Mouse (Mus musculus): ENCODE results near the gene Pp2d1. TPM values are rescaled to one million over a fixed set of nuclear protein-coding genes. Genes with fewer than 3 reads are reported as not detected.
A peak's percentile ranks its signal among the peaks of the same experiment; 100 is the strongest.

Pp2d1 gene
- polyA plus RNA-seq, 1 experiment from 2014 or later = 0.39 TPM

DNA sequence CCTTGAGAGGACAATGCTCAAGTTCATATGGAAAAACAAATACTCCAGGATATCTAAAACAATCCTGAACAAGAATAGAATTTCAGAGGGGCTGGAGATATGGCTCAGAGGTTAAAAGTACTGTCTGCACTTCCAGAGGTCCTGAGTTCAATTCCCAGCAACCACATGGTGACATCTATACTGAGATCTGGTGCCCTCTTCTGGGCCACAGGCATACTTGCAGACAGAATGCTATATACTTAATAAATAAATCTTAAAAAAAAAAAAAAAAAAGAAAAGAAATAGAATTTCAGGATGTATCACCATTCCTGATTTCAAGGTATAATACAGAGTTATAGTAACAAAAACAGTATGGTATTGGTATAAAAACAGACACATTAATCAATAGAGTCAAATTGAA is 19.9 kb downstream of the Pp2d1 start:
- H3K27ac ChIP-seq = no peak overlapping the region
- no peaks in the 10 kb centered on the region for H3K9me3 ChIP-seq (replicated peaks)
- no peak for ATAC-seq
- no peak overlapping the region for H3K4me2 ChIP-seq
- no peak overlapping the region for H3K4me3 ChIP-seq
- H3K36me3 ChIP-seq (ENCODE audit: poor library complexity, severe bottlenecking) = no peaks in the 10 kb centered on the region
- H3K9ac ChIP-seq = no peak overlapping the region
- no peaks in the 10 kb centered on the region for H3K4me1 ChIP-seq
- no peaks in the 10 kb centered on the region for H3K27me3 ChIP-seq

DNA sequence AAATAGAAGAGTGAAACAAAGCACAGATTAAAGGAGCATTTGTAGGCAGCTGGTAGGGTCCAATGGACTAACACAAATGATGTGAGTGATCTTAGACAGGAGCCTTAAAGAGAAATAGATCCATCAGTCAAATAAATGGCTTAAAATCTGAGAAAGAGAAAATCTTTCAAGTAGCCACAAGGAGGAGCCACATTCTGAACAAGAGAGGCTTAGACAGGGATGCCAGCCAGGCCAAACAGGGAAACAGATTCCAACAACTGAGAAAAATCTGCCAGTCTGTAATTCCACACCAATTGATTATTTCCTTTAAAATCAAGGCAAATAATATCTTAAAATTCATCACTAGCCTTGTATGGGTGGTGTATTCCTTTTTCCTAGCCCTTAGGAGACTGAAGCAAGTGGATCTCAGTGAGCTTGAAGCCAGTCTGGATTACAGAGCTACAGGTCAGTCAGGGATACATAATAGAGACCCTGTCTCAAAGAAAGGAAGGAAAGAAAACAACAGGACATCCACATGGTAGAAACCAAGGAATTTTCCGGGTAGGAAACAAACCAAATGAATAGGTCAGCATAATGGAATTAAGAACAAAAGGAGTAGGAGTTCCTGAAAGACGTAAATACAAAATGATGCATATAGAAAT is 26.8 kb downstream of the Pp2d1 start:
- Histone ChIP-seq H3K4me3 (no peak overlapping the region), H3K4me1 (no peaks in the 10 kb centered on the region), H3K27ac (no peak overlapping the region), H3K36me3 (ENCODE audit: poor library complexity, severe bottlenecking) (no peaks in the 10 kb centered on the region), H3K9ac (no peak overlapping the region), H3K4me2 (no peak overlapping the region), H3K9me3 (replicated peaks) (no peaks in the 10 kb centered on the region), H3K27me3 (no peaks in the 10 kb centered on the region)
- WGBS = 75% methylated on average over 2 of the region's 2 CpGs
- ATAC-seq = peak; percentile 70

DNA sequence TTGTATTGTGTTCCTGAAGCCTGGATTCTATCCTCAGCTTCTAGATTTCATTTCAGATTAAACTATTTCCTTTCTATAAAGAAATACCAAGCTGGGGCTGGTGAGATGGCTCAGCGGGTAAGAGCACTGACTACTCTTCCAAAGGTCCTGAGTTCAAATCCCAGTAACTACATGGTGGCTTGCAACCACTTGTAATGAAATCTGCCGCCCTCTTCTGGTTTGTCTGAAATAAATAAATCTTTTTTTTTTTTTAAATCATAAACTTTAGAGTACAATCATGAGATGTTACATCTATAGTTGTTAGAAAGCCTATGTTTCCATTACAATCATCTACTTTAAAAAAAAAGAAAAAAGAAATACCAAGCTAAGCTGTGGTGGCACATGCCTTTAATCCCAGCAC is 36.3 kb downstream of the Pp2d1 start:
- ATAC-seq = no peak
- Histone ChIP-seq H3K9ac (no peak overlapping the region), H3K4me3 (no peak overlapping the region), H3K4me1 (no peaks in the 10 kb centered on the region), H3K9me3 (replicated peaks) (no peaks in the 10 kb centered on the region), H3K27me3 (no peaks in the 10 kb centered on the region), H3K36me3 (ENCODE audit: poor library complexity, severe bottlenecking) (peaks cover 60% of the 10 kb centered on the region), H3K4me2 (no peak overlapping the region), H3K27ac (no peak overlapping the region)
- WGBS = 93% methylated on average over 2 of the region's 2 CpGs

DNA sequence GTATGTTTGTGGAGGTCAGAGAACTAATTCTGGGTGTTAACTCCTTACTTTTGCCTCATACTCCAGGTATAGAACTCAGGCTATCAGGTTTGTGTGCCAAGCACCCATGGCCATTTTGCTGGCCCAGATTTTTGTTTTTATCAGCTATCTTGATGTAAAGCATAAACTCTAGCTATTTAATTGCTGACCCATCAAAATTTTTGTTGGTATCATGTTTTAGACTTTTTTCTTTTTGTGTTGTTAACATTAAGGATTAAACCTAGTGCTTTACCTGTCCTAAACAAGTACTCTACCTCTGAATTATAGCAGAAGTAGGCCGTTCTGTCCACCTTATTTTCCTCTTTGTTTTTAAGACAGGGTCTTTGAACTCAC is 50.3 kb downstream of the Pp2d1 start:
- H3K27ac ChIP-seq = no peak overlapping the region
- H3K4me3 ChIP-seq = no peak overlapping the region
- no peaks in the 10 kb centered on the region for H3K9me3 ChIP-seq (replicated peaks)
- H3K27me3 ChIP-seq = no peaks in the 10 kb centered on the region
- 100% methylated on average over 1 of the region's 1 CpGs for WGBS
- H3K4me1 ChIP-seq = no peaks in the 10 kb centered on the region
- H3K36me3 ChIP-seq (ENCODE audit: poor library complexity, severe bottlenecking) = peaks cover 54% of the 10 kb centered on the region
- H3K9ac ChIP-seq = no peak overlapping the region
- ATAC-seq = no peak
- no peak overlapping the region for H3K4me2 ChIP-seq

DNA sequence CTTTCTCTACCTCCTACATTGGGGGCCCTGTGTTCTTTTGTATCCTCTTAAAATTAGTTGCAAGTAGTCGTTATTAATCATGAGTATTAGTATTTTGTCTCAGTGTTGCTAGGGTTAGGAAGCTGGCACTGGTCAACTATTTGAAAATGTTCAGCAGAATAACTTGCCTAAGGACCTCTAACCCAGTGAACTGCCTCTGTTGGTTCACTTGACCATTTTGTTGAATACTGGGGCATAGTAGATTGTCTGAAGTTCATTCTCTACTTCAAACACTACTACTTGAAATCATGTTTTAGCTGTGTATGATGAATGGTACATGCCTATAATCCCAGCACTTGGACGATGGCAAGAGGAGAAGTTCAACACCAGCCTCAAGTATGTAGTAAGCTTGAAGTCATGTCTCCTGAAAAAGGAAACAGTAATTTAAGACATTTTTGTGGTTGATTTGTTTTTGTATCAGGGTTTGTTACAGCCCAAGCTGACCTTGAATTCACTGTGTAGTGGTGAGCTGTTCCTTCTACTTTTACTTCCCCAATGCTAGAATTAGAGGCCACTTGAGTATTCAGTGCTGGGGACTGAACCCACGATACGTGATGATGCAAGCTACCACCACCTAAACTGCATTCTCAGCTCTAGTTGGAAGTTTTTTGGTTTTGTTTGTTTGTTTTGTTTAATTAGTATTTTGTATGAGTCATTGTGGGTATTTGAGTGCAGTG is 50.8 kb downstream of the Pp2d1 start:
- Histone ChIP-seq H3K4me3 (no peak overlapping the region), H3K36me3 (ENCODE audit: poor library complexity, severe bottlenecking) (peaks cover 51% of the 10 kb centered on the region), H3K27ac (no peak overlapping the region), H3K4me1 (no peaks in the 10 kb centered on the region), H3K9ac (no peak overlapping the region), H3K27me3 (no peaks in the 10 kb centered on the region), H3K4me2 (no peak overlapping the region), H3K9me3 (replicated peaks) (no peaks in the 10 kb centered on the region)
- 92% methylated on average over 4 of the region's 4 CpGs for WGBS
- no peak for ATAC-seq

DNA sequence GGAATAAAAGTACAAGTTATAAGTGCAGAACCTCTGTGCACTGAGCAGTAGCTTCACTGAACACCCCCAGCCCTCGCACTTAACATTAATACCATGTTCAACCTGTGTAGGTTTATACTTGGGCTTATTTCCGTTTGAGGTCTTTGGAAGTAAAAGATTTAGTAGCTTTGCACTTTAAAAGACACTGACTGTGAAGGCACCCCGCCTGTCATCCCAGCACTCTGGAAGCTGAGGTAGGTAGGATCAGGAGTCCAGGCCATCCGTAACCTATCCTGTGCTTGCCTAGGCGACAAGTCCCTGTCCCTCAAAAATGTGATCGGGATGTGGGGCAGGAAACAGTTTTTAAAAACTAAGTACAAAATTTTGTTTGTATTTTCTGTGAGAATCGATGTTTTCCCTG is 58.8 kb downstream of the Pp2d1 start:
- no peak for ATAC-seq
- H3K27me3 ChIP-seq = no peaks in the 10 kb centered on the region
- H3K4me3 ChIP-seq = peak overlapping the region; percentile 97
- peaks cover 10% of the 10 kb centered on the region for H3K36me3 ChIP-seq (ENCODE audit: poor library complexity, severe bottlenecking)
- peak overlapping the region; percentile 80 for H3K4me2 ChIP-seq
- 56% methylated on average over 7 of the region's 7 CpGs for WGBS
- no peak overlapping the region for H3K27ac ChIP-seq
- H3K9ac ChIP-seq = peak overlapping the region; percentile 95
- no peaks in the 10 kb centered on the region for H3K9me3 ChIP-seq (replicated peaks)
- peaks cover 23% of the 10 kb centered on the region for H3K4me1 ChIP-seq

DNA sequence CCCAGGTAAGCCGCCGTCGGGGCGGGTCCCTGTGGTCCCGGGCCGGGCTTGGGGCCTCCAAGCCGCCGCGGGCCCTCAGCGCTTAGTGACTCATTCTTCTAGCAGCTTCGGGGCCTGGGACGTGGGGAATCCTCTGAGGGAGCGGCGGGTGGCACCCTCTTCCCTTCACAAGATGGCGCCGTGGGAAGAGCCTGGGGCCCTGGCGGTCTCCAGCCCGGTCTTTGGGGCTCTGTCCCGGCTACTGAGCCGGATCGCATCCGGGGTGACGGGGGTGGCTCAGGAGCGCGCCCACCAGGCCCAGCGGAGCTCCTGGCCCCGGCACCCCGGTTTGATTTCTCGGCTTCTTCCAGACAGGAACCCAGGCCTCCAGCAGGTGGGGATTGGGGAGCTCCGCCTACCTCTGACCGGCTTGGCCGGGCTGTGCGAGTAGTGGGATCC is 59.6 kb downstream of the Pp2d1 start:
- Histone ChIP-seq H3K4me3 (peak overlapping the region; percentile 97), H3K36me3 (ENCODE audit: poor library complexity, severe bottlenecking) (peaks cover 6% of the 10 kb centered on the region), H3K27ac (peak overlapping the region; percentile 99), H3K9ac (peak overlapping the region; percentile 95), H3K27me3 (no peaks in the 10 kb centered on the region), H3K4me2 (peak overlapping the region; percentile 80), H3K9me3 (replicated peaks) (no peaks in the 10 kb centered on the region), H3K4me1 (peaks cover 23% of the 10 kb centered on the region)
- 2% methylated on average over 29 of the region's 33 CpGs for WGBS
- no peak for ATAC-seq

DNA sequence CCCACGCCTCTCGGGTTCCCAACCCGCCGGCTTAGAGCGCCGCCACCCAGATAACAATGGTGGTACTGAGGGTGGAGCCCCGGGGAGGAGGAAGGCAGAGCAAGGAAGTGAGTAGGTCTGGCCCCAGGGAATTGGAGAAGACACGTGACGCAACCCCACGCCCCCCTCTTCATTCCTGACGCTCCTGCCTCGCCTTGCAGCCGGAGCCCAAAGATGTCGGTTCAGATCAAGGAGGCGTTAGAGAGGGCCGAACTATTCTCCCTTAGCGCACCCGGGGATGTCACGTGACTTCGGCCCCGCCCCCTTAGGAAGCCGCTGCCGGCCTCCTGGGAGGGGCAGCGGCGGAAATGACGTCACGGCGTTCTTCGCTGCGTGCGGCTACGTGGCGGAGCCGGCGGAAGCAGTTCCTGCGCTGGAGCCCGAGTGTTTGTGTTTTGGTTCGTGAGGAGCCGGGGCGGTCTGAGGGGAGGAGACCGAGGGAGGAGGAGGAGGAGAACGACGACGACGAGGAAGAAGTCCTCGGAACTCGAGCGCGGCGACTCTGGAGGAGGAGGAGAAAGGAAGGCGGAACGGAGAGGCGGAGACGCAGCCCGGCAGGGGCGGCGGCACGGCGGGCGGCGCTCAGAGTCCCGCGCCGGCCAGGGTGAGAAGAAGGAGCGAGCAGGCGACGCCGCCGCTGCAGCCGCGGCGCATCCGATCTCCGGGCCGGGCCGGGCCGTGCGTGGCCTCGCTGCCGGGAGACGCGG is 60.2 kb downstream of the Pp2d1 start, which contains the start of gene Rab5a:
TSS of gene Rab5a (plus strand) at position 377 of the 746 bp plus-strand sequence.
- Histone ChIP-seq H3K27ac (peak within 1 kb of the TSS; percentile 99), H3K9me3 (replicated peaks) (no peaks in the 10 kb centered on the region), H3K4me1 (peaks cover 23% of the 10 kb centered on the region), H3K27me3 (no peaks in the 10 kb centered on the region), H3K9ac (peak within 1 kb of the TSS; percentile 95), H3K36me3 (ENCODE audit: poor library complexity, severe bottlenecking) (no peaks in the 10 kb centered on the region), H3K4me2 (peak within 1 kb of the TSS; percentile 80), H3K4me3 (peak within 1 kb of the TSS; percentile 97)
- 0% methylated on average over 67 of the region's 82 CpGs for WGBS
- peak; percentile 98 for ATAC-seq

DNA sequence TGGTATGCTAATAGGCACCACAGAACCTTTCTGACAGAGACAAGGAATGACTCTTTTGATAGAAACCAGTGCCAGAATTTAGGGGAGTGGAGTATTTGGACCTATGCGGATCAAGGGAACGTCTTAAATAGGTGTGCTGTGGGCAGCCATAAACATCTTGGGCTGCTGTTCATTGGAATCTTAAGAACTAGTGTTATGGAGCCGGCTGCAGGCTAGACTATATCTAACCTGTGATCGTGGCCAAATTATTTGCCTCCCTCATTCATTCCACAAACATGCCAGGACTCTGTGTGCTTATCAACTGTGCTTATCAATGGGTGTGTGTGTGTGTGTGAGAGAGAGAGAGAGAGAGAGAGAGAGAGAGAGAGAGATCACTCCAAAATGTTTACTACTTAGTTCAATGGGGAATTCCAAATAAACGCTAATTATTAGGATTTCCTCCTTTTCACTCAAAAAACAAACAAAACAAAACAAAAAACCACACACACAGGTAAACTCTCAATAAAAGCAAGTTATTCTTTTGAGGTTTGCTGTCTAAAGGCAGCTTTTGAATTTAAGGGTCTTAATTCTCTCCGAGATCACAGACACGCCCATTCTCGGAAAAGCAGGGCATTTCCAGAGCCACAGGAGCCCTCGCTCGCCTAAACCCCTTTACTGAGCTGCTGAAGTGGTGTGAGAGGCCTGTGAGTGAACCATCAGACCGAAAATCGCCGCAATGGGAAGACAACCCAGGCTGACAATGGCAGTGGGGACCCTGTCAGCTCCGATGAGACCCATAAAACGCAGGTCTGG is 61.0 kb downstream of the Pp2d1 start:
- Histone ChIP-seq H3K4me2 (peak overlapping the region; percentile 80), H3K9ac (peak overlapping the region; percentile 79), H3K4me1 (peaks cover 23% of the 10 kb centered on the region), H3K27me3 (no peaks in the 10 kb centered on the region), H3K27ac (peak overlapping the region; percentile 99), H3K36me3 (ENCODE audit: poor library complexity, severe bottlenecking) (no peaks in the 10 kb centered on the region), H3K4me3 (peak overlapping the region; percentile 97), H3K9me3 (replicated peaks) (no peaks in the 10 kb centered on the region)
- ATAC-seq = no peak
- WGBS = 6% methylated on average over 15 of the region's 15 CpGs

DNA sequence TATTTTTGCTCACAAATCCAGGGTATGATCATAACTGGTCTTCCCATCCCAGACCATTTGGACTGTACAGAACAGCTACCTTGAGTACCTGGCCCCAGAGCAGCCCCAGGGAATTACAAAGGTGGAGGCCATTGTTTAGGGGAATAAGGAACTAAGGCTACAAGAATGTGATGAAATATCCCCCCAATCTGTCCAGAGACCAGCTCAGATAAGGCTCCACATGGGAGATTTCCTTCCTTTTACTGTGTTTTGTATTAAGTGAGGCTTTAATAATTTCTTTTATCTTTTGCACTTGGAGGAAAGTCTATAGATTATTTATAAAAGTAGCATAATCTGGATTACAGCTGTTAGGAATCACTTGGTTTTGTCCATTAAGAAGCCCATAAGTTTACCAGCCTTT is 70.6 kb downstream of the Pp2d1 start:
- Histone ChIP-seq H3K36me3 (ENCODE audit: poor library complexity, severe bottlenecking) (no peaks in the 10 kb centered on the region), H3K27ac (no peak overlapping the region), H3K4me1 (0 out of 2 replicates have a peak, but pooled peaks cover 1% of the 10 kb centered on the region), H3K4me3 (no peak overlapping the region), H3K9me3 (replicated peaks) (no peaks in the 10 kb centered on the region), H3K4me2 (no peak overlapping the region), H3K27me3 (no peaks in the 10 kb centered on the region), H3K9ac (no peak overlapping the region)
- ATAC-seq = no peak

DNA sequence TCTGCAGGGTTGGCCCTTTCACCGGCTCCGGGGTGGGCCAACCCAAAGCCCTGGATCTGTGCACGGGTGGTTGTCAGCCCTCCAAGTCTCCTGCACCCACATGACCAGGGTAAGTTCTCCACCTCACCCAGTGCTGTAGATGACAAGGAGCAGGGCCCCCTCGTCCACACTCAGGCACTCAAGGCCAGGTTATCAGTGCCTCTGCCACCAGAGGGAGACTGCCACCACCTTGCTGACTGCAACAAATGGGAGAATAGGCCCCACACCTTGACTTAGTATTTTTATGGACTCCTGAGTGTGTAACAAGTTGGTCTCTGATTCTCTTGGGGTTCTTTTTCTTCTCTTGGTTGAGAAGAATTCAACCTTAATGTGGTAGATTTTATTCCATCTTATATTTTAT is 73.7 kb downstream of the Pp2d1 start:
- peaks cover 12% of the 10 kb centered on the region for H3K4me1 ChIP-seq
- no peaks in the 10 kb centered on the region for H3K9me3 ChIP-seq (replicated peaks)
- no peaks in the 10 kb centered on the region for H3K36me3 ChIP-seq (ENCODE audit: poor library complexity, severe bottlenecking)
- H3K27me3 ChIP-seq = no peaks in the 10 kb centered on the region
- ATAC-seq = no peak
- H3K4me3 ChIP-seq = no peak overlapping the region
- no peak overlapping the region for H3K9ac ChIP-seq
- no peak overlapping the region for H3K27ac ChIP-seq
- 55% methylated on average over 4 of the region's 4 CpGs for WGBS
- no peak overlapping the region for H3K4me2 ChIP-seq

DNA sequence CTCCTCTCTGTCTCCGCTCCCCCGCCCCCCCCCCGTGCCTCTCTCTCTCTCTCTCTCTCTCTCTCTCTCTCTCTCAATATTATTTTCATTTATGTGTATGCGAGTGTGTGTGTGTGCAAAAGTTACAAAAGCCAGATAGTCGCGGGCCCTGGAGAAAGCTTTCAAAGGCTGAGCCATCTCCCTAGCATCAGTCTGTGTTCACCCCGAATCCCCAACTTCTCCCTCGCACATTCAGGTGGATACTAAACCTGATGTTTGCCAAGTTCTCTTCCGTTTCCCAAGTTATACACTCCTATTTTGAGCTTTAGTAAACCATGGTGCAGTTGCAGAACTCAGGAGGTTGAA is 75.8 kb downstream of the Pp2d1 start:
- Histone ChIP-seq H3K4me1 (peaks cover 12% of the 10 kb centered on the region), H3K9me3 (replicated peaks) (no peaks in the 10 kb centered on the region), H3K4me3 (peak overlapping the region; percentile 43), H3K27me3 (no peaks in the 10 kb centered on the region), H3K36me3 (ENCODE audit: poor library complexity, severe bottlenecking) (no peaks in the 10 kb centered on the region), H3K9ac (peak overlapping the region; percentile 62; the same call in 1 of the 2 replicates), H3K27ac (no peak overlapping the region), H3K4me2 (peak overlapping the region; percentile 68)
- peak; percentile 56 for ATAC-seq
- 15% methylated on average over 7 of the region's 9 CpGs for WGBS

All from forebrain, embryonic 13.5 days (tissue).